Mouse (Mus musculus) heart, embryonic 16.5 days (tissue): ENCODE measurements around the gene Adgrb3. TPM values are rescaled to one million over a fixed set of nuclear protein-coding genes. Genes with fewer than 3 reads are reported as not detected.
"Not testable (repeated sequence)": the region's sequence is repeated elsewhere in the genome, so short reads cannot be mapped to it uniquely, and the experiment has no call there.

Source experiments
- ATAC-seq: fragments of 200-750 bp; cut with Nextera tagmentation; replicated peaks from 2 replicates; pipeline ENCODE4 v1.8.0; 2017; ENCODE audit warnings: moderate number of reproducible peaks; ENCODE audit not compliant: insufficient read depth, low FRiP score; ENCODE audit errors: extremely low read depth
- H3K27ac ChIP-seq: fragments of 300-500 bp; sonication (generic); 2 replicates; pipeline ENCODE4 v1.5.1; 2014; ENCODE audit warnings: mild to moderate bottlenecking, low read length, control low read depth, moderate library complexity
- H3K27me3 ChIP-seq: fragments of 300-500 bp; sonication (generic); 2 replicates; pipeline ENCODE4 v1.6.1; 2014; ENCODE audit warnings: low read length, mixed read lengths; ENCODE audit not compliant: control insufficient read depth, insufficient read depth
- H3K36me3 ChIP-seq: fragments of 300-500 bp; sonication (generic); 2 replicates; pipeline ENCODE4 v1.6.1; 2014; ENCODE audit not compliant: control insufficient read depth, insufficient read depth
- H3K4me1 ChIP-seq: fragments of 300-500 bp; sonication (generic); 2 replicates; pipeline ENCODE4 v1.6.1; 2014; ENCODE audit warnings: low read length, mixed read lengths; ENCODE audit not compliant: control insufficient read depth, insufficient read depth
- H3K4me2 ChIP-seq: fragments of 300-500 bp; sonication (generic); 2 replicates; pipeline ENCODE4 v1.6.1; 2014; ENCODE audit warnings: low read depth, mild to moderate bottlenecking, control low read depth, low read length
- H3K4me3 ChIP-seq: fragments of 300-500 bp; sonication (generic); 2 replicates; pipeline ENCODE4 v1.5.1; 2014; ENCODE audit warnings: mild to moderate bottlenecking, control low read depth, low read length
- H3K9ac ChIP-seq: fragments of 300-500 bp; sonication (generic); 2 replicates; pipeline ENCODE4 v1.6.1; 2014; ENCODE audit warnings: low read length, control low read depth
- H3K9me3 ChIP-seq: fragments of 300-500 bp; sonication (generic); replicated peaks from 2 replicates; pipeline ENCODE4 v1.6.1; 2016; ENCODE audit warnings: low read length; ENCODE audit not compliant: control insufficient read depth
- WGBS: fragments of 180-500 bp; shearing (Covaris S2); extraction: QIAGEN DNeasy Blood & Tissue Kit; methylation state at CpG from one replicate; pipeline ENCODE4 v1.1.7; 2014; 5-methylcytosine and 5-hydroxymethylcytosine counted together
- polyA plus RNA-seq: library from polyadenylated mRNA; unstranded; fragments of >200 nt; fragmentation: Nextera tagmentation; extraction: Ambion mirVana; gene quantifications from 2 replicates; pipeline ENCODE4 v1.2.1, GENCODE M21; 2015

Gene Adgrb3
- polyA plus RNA-seq, 1 experiment from 2014 or later: 0.33 TPM

DNA sequence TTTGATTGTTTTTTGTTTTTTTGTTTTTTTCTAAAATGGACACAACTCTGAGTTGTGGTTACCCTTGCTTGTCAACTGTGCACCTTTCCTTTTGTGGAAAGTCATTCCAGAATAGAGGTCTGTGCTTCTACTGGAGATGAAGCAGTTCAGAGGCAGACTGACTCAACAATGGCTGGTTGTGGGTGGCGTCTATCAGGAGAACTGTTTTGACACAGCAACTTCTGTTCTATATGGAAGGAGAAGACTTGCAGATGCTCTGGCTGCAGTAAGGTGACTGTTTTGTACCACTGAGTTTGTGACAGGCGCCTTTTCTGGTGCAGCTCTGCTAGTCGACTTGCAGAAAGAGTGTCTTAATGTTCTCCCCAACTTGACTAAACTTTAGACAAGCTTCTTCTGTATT is 768.6 kb downstream of the Adgrb3 start:
- H3K27ac ChIP-seq: no peak overlapping the region
- WGBS: 62% methylated on average over 3 of the region's 3 CpGs
- no peak overlapping the region for H3K4me3 ChIP-seq
- no peak for ATAC-seq
- H3K27me3 ChIP-seq: no peaks in the 10 kb centered on the region
- 0 out of 2 replicates have a peak, but pooled peaks cover 2% of the 10 kb centered on the region for H3K4me1 ChIP-seq
- no peak overlapping the region for H3K4me2 ChIP-seq
- H3K9me3 ChIP-seq: no peaks in the 10 kb centered on the region
- no peak overlapping the region for H3K9ac ChIP-seq
- H3K36me3 ChIP-seq: no peaks in the 10 kb centered on the region

GRCm38 (mm10) chr1:25060191-25060590 is 769.3 kb downstream of the Adgrb3 start:
- no peak overlapping the region for H3K4me2 ChIP-seq
- no peaks in the 10 kb centered on the region for H3K36me3 ChIP-seq
- 0 out of 2 replicates have a peak, but pooled peaks have one; percentile 37 for ATAC-seq
- H3K4me3 ChIP-seq: no peak overlapping the region
- 0 out of 2 replicates have a peak, but pooled peaks cover 2% of the 10 kb centered on the region for H3K4me1 ChIP-seq
- no peak overlapping the region for H3K27ac ChIP-seq
- no peaks in the 10 kb centered on the region for H3K9me3 ChIP-seq
- H3K27me3 ChIP-seq: no peaks in the 10 kb centered on the region
- 71% methylated on average over 6 of the region's 6 CpGs for WGBS
- H3K9ac ChIP-seq: no peak overlapping the region

DNA sequence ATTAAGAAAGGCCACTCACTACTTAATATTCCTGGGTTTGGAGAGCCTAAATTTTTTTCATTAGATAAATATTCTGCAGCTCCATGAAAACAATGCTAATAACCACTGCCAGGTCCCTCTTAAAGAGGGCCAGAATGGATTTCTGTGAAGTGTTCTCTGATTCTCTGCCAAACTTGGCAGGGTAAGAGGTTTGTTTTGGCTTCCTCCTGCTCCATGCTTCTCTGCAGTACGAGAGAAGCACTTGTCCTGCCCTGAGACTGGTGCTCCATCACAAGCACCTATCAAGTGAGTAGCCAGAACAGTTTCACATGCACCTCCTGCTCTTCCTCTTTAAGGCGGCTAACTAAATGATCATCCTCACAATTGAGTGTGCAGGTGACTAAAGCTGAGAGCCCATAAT is 771.9 kb downstream of the Adgrb3 start:
- H3K9me3 ChIP-seq: no peaks in the 10 kb centered on the region
- no peak overlapping the region for H3K4me2 ChIP-seq
- no peaks in the 10 kb centered on the region for H3K36me3 ChIP-seq
- no peaks in the 10 kb centered on the region for H3K27me3 ChIP-seq
- no peak overlapping the region for H3K27ac ChIP-seq
- WGBS: 40% methylated on average over 2 of the region's 2 CpGs
- 0 out of 2 replicates have a peak, but pooled peaks cover 2% of the 10 kb centered on the region for H3K4me1 ChIP-seq
- H3K9ac ChIP-seq: no peak overlapping the region
- ATAC-seq: no peak; the same call in 1 of the 2 replicates
- no peak overlapping the region for H3K4me3 ChIP-seq

GRCm38 (mm10) chr1:25057212-25057611 is 772.3 kb downstream of the Adgrb3 start:
- no peak overlapping the region for H3K4me3 ChIP-seq
- H3K4me2 ChIP-seq: no peak overlapping the region
- H3K27ac ChIP-seq: no peak overlapping the region
- no peaks in the 10 kb centered on the region for H3K27me3 ChIP-seq
- H3K4me1 ChIP-seq: 0 out of 2 replicates have a peak, but pooled peaks cover 2% of the 10 kb centered on the region
- 70% methylated on average over 6 of the region's 6 CpGs for WGBS
- H3K9me3 ChIP-seq: no peaks in the 10 kb centered on the region
- no peak for ATAC-seq
- H3K36me3 ChIP-seq: no peaks in the 10 kb centered on the region
- no peak overlapping the region for H3K9ac ChIP-seq

- H3K27me3 ChIP-seq: no peaks in the 10 kb centered on the region
- H3K9ac ChIP-seq: no peak overlapping the region
- H3K4me1 ChIP-seq: no peaks in the 10 kb centered on the region
- WGBS: 74% methylated on average over 4 of the region's 4 CpGs
- no peak overlapping the region for H3K4me2 ChIP-seq
- H3K27ac ChIP-seq: no peak overlapping the region
- no peak overlapping the region for H3K4me3 ChIP-seq
- ATAC-seq: no peak
- no peaks in the 10 kb centered on the region; the same call in 1 of the 2 replicates for H3K9me3 ChIP-seq
- H3K36me3 ChIP-seq: no peaks in the 10 kb centered on the region
Observed at GRCm38 (mm10) chr1:25042091-25042490, 787.4 kb downstream of the Adgrb3 start.

GRCm38 (mm10) chr1:25034161-25034560 is 795.3 kb downstream of the Adgrb3 start:
- 75% methylated on average over 10 of the region's 10 CpGs for WGBS
- no peaks in the 10 kb centered on the region for H3K9me3 ChIP-seq
- no peaks in the 10 kb centered on the region for H3K27me3 ChIP-seq
- ATAC-seq: no peak
- H3K36me3 ChIP-seq: no peaks in the 10 kb centered on the region
- no peak overlapping the region for H3K4me2 ChIP-seq
- no peak overlapping the region for H3K27ac ChIP-seq
- H3K4me3 ChIP-seq: no peak overlapping the region
- H3K9ac ChIP-seq: no peak overlapping the region
- H3K4me1 ChIP-seq: no peaks in the 10 kb centered on the region

GRCm38 (mm10) chr1:25033155-25034095 is 796.1 kb downstream of the Adgrb3 start:
- ATAC-seq: no peak
- 69% methylated on average over 8 of the region's 8 CpGs for WGBS

DNA sequence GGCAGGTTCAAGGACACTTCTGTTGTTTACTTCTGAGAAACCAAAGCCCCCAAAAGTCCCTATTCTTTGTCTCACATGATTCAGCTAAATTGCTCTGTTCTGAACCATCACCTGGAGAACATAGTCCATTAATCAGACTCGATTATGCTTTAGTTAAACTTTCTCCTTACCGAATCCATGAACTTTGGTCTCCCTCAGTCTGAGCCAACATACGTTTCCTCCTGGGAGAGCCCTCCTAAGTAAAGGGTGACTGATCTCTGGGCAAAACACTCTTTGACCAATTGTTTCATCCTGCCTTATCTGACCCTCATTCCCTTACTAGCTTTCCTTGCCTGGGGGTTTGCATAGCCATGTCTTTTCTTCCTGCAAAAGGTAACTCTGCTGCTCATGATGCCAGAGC is 806.4 kb downstream of the Adgrb3 start:
- H3K4me3 ChIP-seq: no peak overlapping the region
- no peak for ATAC-seq

More at GRCm38 (mm10) chr1:25033155-25034095, 796.1 kb downstream of the Adgrb3 start:
- Histone ChIP-seq H3K27me3 (no peaks in the 10 kb centered on the region), H3K9ac (no peak overlapping the region), H3K36me3 (no peaks in the 10 kb centered on the region), H3K4me1 (no peaks in the 10 kb centered on the region), H3K9me3 (no peaks in the 10 kb centered on the region), H3K27ac (no peak overlapping the region), H3K4me2 (no peak overlapping the region), H3K4me3 (no peak overlapping the region)

GRCm38 (mm10) chr1:25017851-25018250 is 811.7 kb downstream of the Adgrb3 start:
- H3K27ac ChIP-seq, H3K9me3 ChIP-seq, H3K9ac ChIP-seq, H3K4me1 ChIP-seq, H3K36me3 ChIP-seq, ATAC-seq, H3K4me3 ChIP-seq, H3K27me3 ChIP-seq, H3K4me2 ChIP-seq: not testable (repeated sequence)
- 65% methylated on average over 5 of the region's 8 CpGs for WGBS

More for the DNA sequence above, 806.4 kb downstream of the Adgrb3 start:
- no peaks in the 10 kb centered on the region for H3K4me1 ChIP-seq
- H3K27ac ChIP-seq: no peak overlapping the region
- no peak overlapping the region for H3K4me2 ChIP-seq
- WGBS: 68% methylated on average over 3 of the region's 3 CpGs
- H3K9me3 ChIP-seq: no peaks in the 10 kb centered on the region
- no peaks in the 10 kb centered on the region for H3K27me3 ChIP-seq
- H3K9ac ChIP-seq: no peak overlapping the region
- no peaks in the 10 kb centered on the region for H3K36me3 ChIP-seq
